Mouse (Mus musculus) heart, embryonic 11.5 days (tissue): ENCODE measurements around the gene 4931428F04Rik. TPM values are rescaled to one million over a fixed set of nuclear protein-coding genes. Genes with fewer than 3 reads are reported as not detected.

Experiments used
- ATAC-seq: fragments of 200-750 bp; cut with Nextera tagmentation; replicated peaks from 2 replicates; pipeline ENCODE4 v1.8.0; 2017; ENCODE audit warnings: moderate library complexity; ENCODE audit not compliant: insufficient number of reproducible peaks, low FRiP score, low TSS enrichment
- H3K27ac ChIP-seq: fragments of 300-500 bp; sonication (generic); 2 replicates; pipeline ENCODE4 v1.5.1; 2014; ENCODE audit warnings: mild to moderate bottlenecking, low read depth, low read length
- H3K27me3 ChIP-seq: fragments of 300-500 bp; sonication (generic); 2 replicates; pipeline ENCODE4 v1.6.1; 2014; ENCODE audit warnings: mild to moderate bottlenecking, low read length, mixed read lengths; ENCODE audit not compliant: control insufficient read depth, insufficient read depth
- H3K36me3 ChIP-seq: fragments of 300-500 bp; sonication (generic); 2 replicates; pipeline ENCODE4 v1.6.1; 2014; ENCODE audit warnings: mild to moderate bottlenecking, low read length, moderate library complexity, mixed read lengths; ENCODE audit not compliant: control insufficient read depth, insufficient read depth
- H3K4me1 ChIP-seq: fragments of 300-500 bp; sonication (generic); 2 replicates; pipeline ENCODE4 v1.6.1; 2014; ENCODE audit warnings: low read length; ENCODE audit not compliant: control insufficient read depth, insufficient read depth
- H3K4me2 ChIP-seq: fragments of 300-500 bp; sonication (generic); 2 replicates; pipeline ENCODE4 v1.6.1; 2014; ENCODE audit warnings: mild to moderate bottlenecking, moderate library complexity
- H3K4me3 ChIP-seq: fragments of 300-500 bp; sonication (generic); 2 replicates; pipeline ENCODE4 v1.5.1; 2014; ENCODE audit warnings: low read depth, low read length
- H3K9ac ChIP-seq: fragments of 300-500 bp; sonication (generic); 2 replicates; pipeline ENCODE4 v1.6.1; 2014; ENCODE audit warnings: mild to moderate bottlenecking, low read depth, low read length, moderate library complexity
- H3K9me3 ChIP-seq: fragments of 300-500 bp; sonication (generic); replicated peaks from 2 replicates; pipeline ENCODE4 v1.6.1; 2016; ENCODE audit warnings: low read length; ENCODE audit not compliant: control insufficient read depth
- WGBS: fragments of 180-500 bp; shearing (Covaris S2); extraction: QIAGEN DNeasy Blood & Tissue Kit; methylation state at CpG from one replicate; pipeline ENCODE4 v1.1.7; 2014; ENCODE audit not compliant: insufficient replicate concordance; 5-methylcytosine and 5-hydroxymethylcytosine counted together
- polyA plus RNA-seq: library from polyadenylated mRNA; unstranded; fragments of >200 nt; fragmentation: Nextera tagmentation; extraction: Ambion mirVana; gene quantifications from 2 replicates; pipeline ENCODE4 v1.2.1, GENCODE M21; 2014

4931428F04Rik gene
- polyA plus RNA-seq, 1 experiment from 2014 or later, result 4.5 TPM

- ATAC-seq, result peak; percentile 29; the same call in 1 of the 2 replicates
- WGBS, result 4% methylated on average over 30 of the region's 30 CpGs
- peaks cover 15% of the 10 kb centered on the region for H3K4me1 ChIP-seq
- H3K9ac ChIP-seq, result no peak overlapping the region; the same call in 1 of the 2 replicates
- H3K27ac ChIP-seq, result no peak overlapping the region
- H3K27me3 ChIP-seq, result peaks cover 48% of the 10 kb centered on the region
- no peaks in the 10 kb centered on the region for H3K9me3 ChIP-seq
- H3K4me2 ChIP-seq, result peak overlapping the region; percentile 88
- peak overlapping the region; percentile 44 for H3K4me3 ChIP-seq
- H3K36me3 ChIP-seq, result no peaks in the 10 kb centered on the region
Measured at GRCm38 (mm10) chr8:105259721-105260320, 29.8 kb downstream of the 4931428F04Rik start.

- H3K4me2 ChIP-seq, result peak overlapping the region; percentile 88
- WGBS, result 2% methylated on average over 54 of the region's 55 CpGs
- peak overlapping the region; percentile 44 for H3K4me3 ChIP-seq
- H3K36me3 ChIP-seq, result no peaks in the 10 kb centered on the region
- peaks cover 48% of the 10 kb centered on the region for H3K27me3 ChIP-seq
- ATAC-seq, result no peak
- H3K9ac ChIP-seq, result 0 out of 2 replicates have a peak overlapping the region, but pooled peaks have one; percentile 10
- no peaks in the 10 kb centered on the region for H3K9me3 ChIP-seq
- H3K27ac ChIP-seq, result no peak overlapping the region
- peaks cover 16% of the 10 kb centered on the region for H3K4me1 ChIP-seq
Measured at GRCm38 (mm10) chr8:105258911-105259720, 30.5 kb downstream of the 4931428F04Rik start.

- Histone ChIP-seq H3K27ac (no peak overlapping the region), H3K9ac (no peak overlapping the region), H3K4me2 (no peak overlapping the region), H3K27me3 (peaks cover 44% of the 10 kb centered on the region), H3K9me3 (no peaks in the 10 kb centered on the region), H3K36me3 (no peaks in the 10 kb centered on the region), H3K4me1 (peaks cover 25% of the 10 kb centered on the region), H3K4me3 (no peak overlapping the region)
- 66% methylated on average over 7 of the region's 7 CpGs for WGBS
- no peak for ATAC-seq
Measured at GRCm38 (mm10) chr8:105257318-105258114, 32.1 kb downstream of the 4931428F04Rik start.

GRCm38 (mm10) chr8:105254966-105255350 lies 34.7 kb downstream of the 4931428F04Rik start, which contains the start of gene B3gnt9:
Gene B3gnt9 (minus strand): TSS chr8:105255153.
- peak; percentile 60 for ATAC-seq
- H3K4me2 ChIP-seq, result peak within 1 kb of the TSS; percentile 98
- no peaks in the 10 kb centered on the region for H3K9me3 ChIP-seq
- H3K27me3 ChIP-seq, result peaks cover 32% of the 10 kb centered on the region
- 0 out of 2 replicates have a peak within 1 kb of the TSS, but pooled peaks have one; percentile 37 for H3K27ac ChIP-seq
- H3K4me1 ChIP-seq, result peaks cover 25% of the 10 kb centered on the region
- H3K9ac ChIP-seq, result peak within 1 kb of the TSS; percentile 79
- H3K4me3 ChIP-seq, result peak within 1 kb of the TSS; percentile 72
- H3K36me3 ChIP-seq, result peaks cover 8% of the 10 kb centered on the region
- WGBS, result 1% methylated on average over 14 of the region's 14 CpGs

- Histone ChIP-seq H3K4me3 (peak overlapping the region; percentile 72), H3K27me3 (peaks cover 27% of the 10 kb centered on the region), H3K9me3 (no peaks in the 10 kb centered on the region), H3K27ac (0 out of 2 replicates have a peak overlapping the region, but pooled peaks have one; percentile 37), H3K36me3 (peaks cover 11% of the 10 kb centered on the region), H3K9ac (peak overlapping the region; percentile 79), H3K4me1 (peaks cover 25% of the 10 kb centered on the region), H3K4me2 (peak overlapping the region; percentile 98)
- 1% methylated on average over 72 of the region's 74 CpGs for WGBS
- peak; percentile 72 for ATAC-seq
Measured at GRCm38 (mm10) chr8:105254152-105254965, 35.3 kb downstream of the 4931428F04Rik start.

- Histone ChIP-seq H3K4me2 (peak overlapping the region; percentile 98), H3K4me3 (peak overlapping the region; percentile 72), H3K36me3 (peaks cover 11% of the 10 kb centered on the region), H3K4me1 (peaks cover 19% of the 10 kb centered on the region), H3K9me3 (no peaks in the 10 kb centered on the region), H3K27me3 (peaks cover 21% of the 10 kb centered on the region), H3K9ac (0 out of 2 replicates have a peak overlapping the region, but pooled peaks have one; percentile 1), H3K27ac (no peak overlapping the region)
- 44% methylated on average over 20 of the region's 20 CpGs for WGBS
- no peak for ATAC-seq
Measured at GRCm38 (mm10) chr8:105253766-105254151, 35.9 kb downstream of the 4931428F04Rik start.

- WGBS, result 67% methylated on average over 10 of the region's 10 CpGs
- ATAC-seq, result no peak
Measured at GRCm38 (mm10) chr8:105252680-105253537, 36.8 kb downstream of the 4931428F04Rik start.

More at GRCm38 (mm10) chr8:105252680-105253537, 36.8 kb downstream of the 4931428F04Rik start:
- Histone ChIP-seq H3K27ac (no peak overlapping the region), H3K27me3 (peaks cover 13% of the 10 kb centered on the region), H3K4me3 (no peak overlapping the region), H3K4me2 (peak overlapping the region; percentile 98; the same call in 1 of the 2 replicates), H3K4me1 (peaks cover 18% of the 10 kb centered on the region), H3K9me3 (no peaks in the 10 kb centered on the region), H3K9ac (no peak overlapping the region), H3K36me3 (peaks cover 14% of the 10 kb centered on the region)
